Mouse (Mus musculus): ENCODE measurements around the gene Ppp1r3e. TPM values are rescaled to one million over a fixed set of nuclear protein-coding genes. Genes with fewer than 3 reads are reported as not detected.

Gene Ppp1r3e
- polyA plus RNA-seq, 1 experiment from 2014 or later, result 7.2 TPM

DNA sequence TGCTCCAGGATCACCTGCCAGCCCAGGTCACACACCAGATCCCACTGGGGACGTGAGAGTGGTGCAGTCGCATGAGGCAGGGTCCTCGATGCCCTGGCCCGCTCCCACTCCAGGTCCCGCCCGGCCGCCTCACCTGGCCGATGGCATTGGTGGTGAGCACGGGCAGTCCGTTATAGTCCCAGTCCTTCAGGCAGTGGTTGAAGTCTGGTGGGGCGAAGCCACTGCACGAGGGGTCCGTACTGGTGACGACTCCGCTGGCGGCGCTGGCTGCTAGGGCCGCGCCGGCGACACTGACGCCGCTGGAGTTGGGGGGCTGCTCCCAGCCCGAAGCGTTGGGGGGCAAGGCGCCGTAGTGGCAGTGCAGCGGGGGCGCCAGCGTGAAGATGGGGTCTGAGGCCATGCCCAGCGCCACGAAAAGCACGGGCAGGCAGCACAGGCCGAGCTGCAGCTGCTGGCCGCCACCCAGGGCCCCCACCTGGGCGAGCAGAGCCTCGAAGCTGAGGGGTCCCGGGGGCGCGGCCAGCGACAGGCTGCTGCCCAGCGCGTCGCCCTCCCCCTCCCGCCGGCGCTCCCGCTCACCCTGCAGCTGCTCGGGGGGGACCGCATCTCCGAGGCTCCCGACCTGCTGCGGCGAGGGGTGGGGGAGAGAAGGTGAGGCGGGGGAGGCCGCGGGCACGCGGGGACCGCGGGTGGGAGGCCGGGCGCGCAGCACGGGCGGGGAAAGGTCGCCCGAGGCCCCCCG is 34.9 kb upstream of the Ppp1r3e start:
- peak overlapping the region; percentile 93 for H3K27ac ChIP-seq (ENCODE audit: low read depth, low read length)
- H3K36me3 ChIP-seq (ENCODE audit: control insufficient read depth, insufficient read depth, low read length), result peaks cover 35% of the 10 kb centered on the region
- H3K4me1 ChIP-seq (ENCODE audit: control insufficient read depth, insufficient read depth, low read length), result peaks cover 20% of the 10 kb centered on the region; the same call in 1 of the 2 replicates
- H3K27me3 ChIP-seq (ENCODE audit: control insufficient read depth, insufficient read depth, low read length), result no peaks in the 10 kb centered on the region
- peak overlapping the region; percentile 88 for H3K4me3 ChIP-seq (ENCODE audit: low read depth, low read length)
- peak overlapping the region; percentile 96 for H3K4me2 ChIP-seq (ENCODE audit: low read depth, low read length)
- peak; percentile 70 for ATAC-seq (ENCODE audit: low read depth)
- 2% methylated on average over 62 of the region's 69 CpGs for WGBS
- H3K9ac ChIP-seq (replicated peaks; ENCODE audit: low read depth, low read length), result peak overlapping the region; percentile 97
- no peaks in the 10 kb centered on the region for H3K9me3 ChIP-seq (ENCODE audit: control insufficient read depth, low read length)

DNA sequence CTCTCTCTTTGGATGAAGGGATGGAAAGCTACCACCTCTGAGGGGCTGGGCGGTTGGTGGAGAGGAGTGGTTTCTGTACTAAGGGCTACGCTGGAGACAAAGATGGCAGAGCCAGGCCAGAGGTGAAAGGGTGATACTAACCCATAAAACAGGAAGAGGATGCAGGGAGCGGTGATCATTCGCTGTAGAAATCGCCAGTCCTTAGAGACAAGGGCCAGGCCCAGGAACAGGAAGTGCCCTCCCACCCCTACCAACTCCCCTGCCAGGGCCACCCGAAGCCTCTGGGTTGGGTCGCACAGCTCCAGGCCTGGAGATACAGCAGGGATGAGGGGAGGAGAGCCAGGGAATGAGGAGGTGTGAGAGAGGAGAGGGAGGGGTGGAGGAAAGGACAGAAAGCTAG is 31.3 kb upstream of the Ppp1r3e start:
- no peak overlapping the region for H3K4me2 ChIP-seq (ENCODE audit: low read depth, low read length)
- H3K4me1 ChIP-seq (ENCODE audit: control insufficient read depth, insufficient read depth, low read length), result peaks cover 18% of the 10 kb centered on the region; the same call in 1 of the 2 replicates
- no peak overlapping the region for H3K9ac ChIP-seq (replicated peaks; ENCODE audit: low read depth, low read length)
- H3K36me3 ChIP-seq (ENCODE audit: control insufficient read depth, insufficient read depth, low read length), result peaks cover 51% of the 10 kb centered on the region
- WGBS, result 83% methylated on average over 7 of the region's 7 CpGs
- no peak for ATAC-seq (ENCODE audit: low read depth)
- H3K4me3 ChIP-seq (ENCODE audit: low read depth, low read length), result no peak overlapping the region
- no peak overlapping the region for H3K27ac ChIP-seq (ENCODE audit: low read depth, low read length)
- no peaks in the 10 kb centered on the region for H3K27me3 ChIP-seq (ENCODE audit: control insufficient read depth, insufficient read depth, low read length)
- H3K9me3 ChIP-seq (ENCODE audit: control insufficient read depth, low read length), result no peaks in the 10 kb centered on the region

DNA sequence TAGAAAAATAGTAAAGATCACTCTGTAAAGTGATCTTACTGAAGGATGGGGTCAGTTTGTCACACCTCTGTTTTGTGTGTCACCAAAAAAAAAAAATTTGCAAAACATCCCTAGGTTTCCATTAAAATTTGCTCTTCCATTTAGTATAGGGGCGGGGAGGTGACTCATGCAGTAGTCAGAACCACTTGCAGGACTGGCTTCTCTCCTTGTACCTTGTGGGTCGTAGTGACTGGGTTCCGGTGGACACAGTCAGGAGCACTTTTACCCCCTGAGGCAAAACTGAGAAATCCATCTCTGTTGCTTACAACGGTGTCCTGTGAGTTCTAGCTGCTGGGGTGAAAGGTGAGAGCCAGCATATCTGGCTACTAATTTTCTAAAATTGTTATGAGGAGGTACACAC is 26.3 kb upstream of the Ppp1r3e start:
- WGBS, result 93% methylated on average over 4 of the region's 4 CpGs
- H3K4me1 ChIP-seq (ENCODE audit: control insufficient read depth, insufficient read depth, low read length), result no peaks in the 10 kb centered on the region
- H3K36me3 ChIP-seq (ENCODE audit: control insufficient read depth, insufficient read depth, low read length), result peaks cover 36% of the 10 kb centered on the region

DNA sequence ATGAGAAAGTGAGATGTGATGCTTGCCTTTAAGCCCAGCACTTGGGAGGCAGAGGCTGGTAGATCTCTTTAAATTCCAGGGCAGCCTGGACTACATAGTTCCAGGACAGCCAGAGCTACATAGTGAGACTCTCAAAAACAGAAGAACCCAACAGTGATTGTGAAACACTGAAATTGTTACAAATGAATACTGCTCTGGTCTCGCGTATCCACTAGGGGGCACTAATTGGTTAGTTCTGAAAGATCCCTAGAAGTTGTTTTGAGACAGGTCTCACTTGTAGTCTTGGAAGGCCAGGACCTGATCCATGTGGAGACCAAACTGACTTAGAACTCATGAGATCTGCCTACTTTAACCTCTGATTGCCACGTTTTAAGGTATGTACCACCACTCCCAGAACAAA is 23.0 kb upstream of the Ppp1r3e start:
- 0 out of 2 replicates have a peak, but pooled peaks cover 6% of the 10 kb centered on the region for H3K4me1 ChIP-seq (ENCODE audit: control insufficient read depth, insufficient read depth, low read length)
- no peaks in the 10 kb centered on the region for H3K27me3 ChIP-seq (ENCODE audit: control insufficient read depth, insufficient read depth, low read length)
- no peak overlapping the region for H3K4me3 ChIP-seq (ENCODE audit: low read depth, low read length)
- no peaks in the 10 kb centered on the region for H3K9me3 ChIP-seq (ENCODE audit: control insufficient read depth, low read length)
- WGBS, result 0% methylated on average over 3 of the region's 3 CpGs
- peak; percentile 75 for ATAC-seq (ENCODE audit: low read depth)
- peaks cover 38% of the 10 kb centered on the region for H3K36me3 ChIP-seq (ENCODE audit: control insufficient read depth, insufficient read depth, low read length)
- H3K9ac ChIP-seq (replicated peaks; ENCODE audit: low read depth, low read length), result no peak overlapping the region
- no peak overlapping the region for H3K27ac ChIP-seq (ENCODE audit: low read depth, low read length)
- H3K4me2 ChIP-seq (ENCODE audit: low read depth, low read length), result no peak overlapping the region

More for the DNA sequence above, 26.3 kb upstream of the Ppp1r3e start:
- no peak overlapping the region for H3K9ac ChIP-seq (replicated peaks; ENCODE audit: low read depth, low read length)
- H3K27ac ChIP-seq (ENCODE audit: low read depth, low read length), result no peak overlapping the region
- no peaks in the 10 kb centered on the region for H3K9me3 ChIP-seq (ENCODE audit: control insufficient read depth, low read length)
- H3K27me3 ChIP-seq (ENCODE audit: control insufficient read depth, insufficient read depth, low read length), result no peaks in the 10 kb centered on the region
- H3K4me3 ChIP-seq (ENCODE audit: low read depth, low read length), result no peak overlapping the region
- ATAC-seq (ENCODE audit: low read depth), result no peak
- no peak overlapping the region for H3K4me2 ChIP-seq (ENCODE audit: low read depth, low read length)

DNA sequence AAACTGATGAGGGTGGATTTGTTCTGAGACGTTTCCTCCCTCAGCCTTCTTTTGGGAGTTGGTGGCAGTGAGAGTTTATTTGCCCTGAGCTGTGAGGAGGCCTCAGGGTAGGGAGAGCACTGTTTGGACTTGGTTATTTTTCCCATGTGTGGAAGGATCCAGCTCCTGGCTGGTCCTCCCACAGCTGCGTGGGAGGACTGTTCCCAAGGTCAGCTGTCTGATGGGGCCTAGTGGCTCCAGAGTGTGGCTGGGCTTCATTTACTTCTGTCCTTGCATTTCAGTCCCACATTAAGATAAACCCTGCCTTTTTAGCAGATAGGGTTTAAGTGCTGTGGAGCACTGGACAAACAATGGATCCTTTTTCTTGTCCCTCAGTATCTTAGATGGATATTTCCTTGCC is 20.1 kb upstream of the Ppp1r3e start:
- H3K9ac ChIP-seq (replicated peaks; ENCODE audit: low read depth, low read length), result no peak overlapping the region; the same call in 1 of the 2 replicates
- WGBS, result 71% methylated on average over 2 of the region's 2 CpGs
- H3K27me3 ChIP-seq (ENCODE audit: control insufficient read depth, insufficient read depth, low read length), result no peaks in the 10 kb centered on the region
- no peak overlapping the region for H3K4me2 ChIP-seq (ENCODE audit: low read depth, low read length)
- H3K4me3 ChIP-seq (ENCODE audit: low read depth, low read length), result no peak overlapping the region
- peaks cover 31% of the 10 kb centered on the region for H3K36me3 ChIP-seq (ENCODE audit: control insufficient read depth, insufficient read depth, low read length)
- no peak overlapping the region for H3K27ac ChIP-seq (ENCODE audit: low read depth, low read length)
- ATAC-seq (ENCODE audit: low read depth), result no peak
- 0 out of 2 replicates have a peak, but pooled peaks cover 9% of the 10 kb centered on the region for H3K4me1 ChIP-seq (ENCODE audit: control insufficient read depth, insufficient read depth, low read length)
- H3K9me3 ChIP-seq (ENCODE audit: control insufficient read depth, low read length), result no peaks in the 10 kb centered on the region

DNA sequence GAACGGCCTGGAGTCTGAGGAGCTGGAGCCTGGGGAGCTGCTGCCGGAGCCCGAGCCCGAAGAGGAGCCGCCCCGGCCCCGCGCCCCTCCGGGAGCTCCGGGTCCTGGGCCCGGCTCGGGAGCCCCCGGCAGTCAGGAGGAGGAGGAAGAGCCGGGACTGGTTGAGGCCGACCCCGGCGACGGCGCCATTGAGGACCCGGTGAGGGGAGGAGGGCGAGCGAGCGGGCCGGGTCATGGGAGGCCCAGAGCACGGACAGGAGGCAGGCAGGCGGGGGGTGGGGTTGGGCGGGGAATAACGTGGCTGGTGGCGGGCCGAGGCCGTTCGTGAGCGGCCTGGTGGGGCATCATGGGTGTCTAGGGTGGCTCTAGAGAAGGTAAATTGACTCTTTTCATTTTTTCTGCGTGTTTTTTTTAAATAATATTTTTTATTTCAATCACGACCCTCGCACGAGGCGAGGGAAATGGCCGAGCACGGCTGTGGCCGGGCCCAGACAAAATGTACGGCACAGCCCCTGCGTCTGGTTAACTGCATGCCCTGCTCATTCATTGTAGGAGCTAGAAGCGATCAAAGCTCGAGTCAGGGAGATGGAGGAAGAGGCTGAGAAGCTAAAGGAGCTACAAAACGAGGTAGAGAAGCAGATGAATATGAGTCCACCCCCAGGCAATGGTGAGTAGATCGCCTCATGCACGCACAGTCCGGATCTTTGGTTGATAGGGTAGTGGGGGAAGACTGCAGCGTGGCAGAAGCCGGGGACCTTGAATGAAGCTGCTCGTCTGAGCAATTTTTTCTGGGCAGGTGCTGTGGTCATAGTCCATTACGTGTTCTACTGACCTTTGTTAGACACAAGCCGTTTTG is 17.2 kb upstream of the Ppp1r3e start:
- H3K4me3 ChIP-seq (ENCODE audit: low read depth, low read length), result peak overlapping the region; percentile 97
- H3K27me3 ChIP-seq (ENCODE audit: control insufficient read depth, insufficient read depth, low read length), result no peaks in the 10 kb centered on the region
- H3K27ac ChIP-seq (ENCODE audit: low read depth, low read length), result peak overlapping the region; percentile 98
- H3K4me1 ChIP-seq (ENCODE audit: control insufficient read depth, insufficient read depth, low read length), result 0 out of 2 replicates have a peak, but pooled peaks cover 9% of the 10 kb centered on the region
- H3K4me2 ChIP-seq (ENCODE audit: low read depth, low read length), result peak overlapping the region; percentile 85
- H3K9ac ChIP-seq (replicated peaks; ENCODE audit: low read depth, low read length), result peak overlapping the region; percentile 99
- ATAC-seq (ENCODE audit: low read depth), result peak; percentile 52
- WGBS, result under 1% methylated on average over 51 of the region's 54 CpGs
- no peaks in the 10 kb centered on the region for H3K9me3 ChIP-seq (ENCODE audit: control insufficient read depth, low read length)
- peaks cover 31% of the 10 kb centered on the region for H3K36me3 ChIP-seq (ENCODE audit: control insufficient read depth, insufficient read depth, low read length)

DNA sequence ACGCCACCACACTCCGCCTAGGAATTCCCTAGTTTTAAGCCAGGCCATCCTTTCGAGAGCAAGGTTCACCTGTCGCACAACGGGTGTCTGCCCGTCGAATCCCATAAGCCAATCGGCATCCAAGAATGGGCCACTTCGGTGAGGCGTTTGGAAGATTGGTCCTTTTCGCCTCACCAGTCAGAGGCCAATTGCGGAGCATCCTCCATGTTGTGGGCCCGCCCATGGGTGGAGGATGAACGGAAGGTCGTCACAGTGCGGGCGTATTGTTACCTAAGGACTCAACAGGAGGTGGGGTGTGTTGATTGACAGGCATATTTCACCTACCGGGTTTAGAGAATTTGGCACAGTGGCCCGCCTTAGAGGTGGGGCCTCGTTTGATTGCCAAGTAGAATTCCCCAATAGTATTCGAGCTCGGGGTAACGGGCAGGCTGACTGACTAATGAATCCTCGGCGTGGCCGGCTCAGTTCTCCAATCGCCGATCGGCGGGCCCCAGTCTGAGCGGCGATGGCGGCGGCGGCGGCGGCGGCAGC is 16.4 kb upstream of the Ppp1r3e start:
- Histone ChIP-seq H3K36me3 (ENCODE audit: control insufficient read depth, insufficient read depth, low read length) (peaks cover 31% of the 10 kb centered on the region), H3K9ac (replicated peaks; ENCODE audit: low read depth, low read length) (peak overlapping the region; percentile 99), H3K27me3 (ENCODE audit: control insufficient read depth, insufficient read depth, low read length) (no peaks in the 10 kb centered on the region), H3K9me3 (ENCODE audit: control insufficient read depth, low read length) (no peaks in the 10 kb centered on the region), H3K4me1 (ENCODE audit: control insufficient read depth, insufficient read depth, low read length) (0 out of 2 replicates have a peak, but pooled peaks cover 9% of the 10 kb centered on the region), H3K27ac (ENCODE audit: low read depth, low read length) (peak overlapping the region; percentile 98), H3K4me2 (ENCODE audit: low read depth, low read length) (peak overlapping the region; percentile 43), H3K4me3 (ENCODE audit: low read depth, low read length) (peak overlapping the region; percentile 97)
- peak; percentile 98 for ATAC-seq (ENCODE audit: low read depth)
- under 1% methylated on average over 38 of the region's 38 CpGs for WGBS

DNA sequence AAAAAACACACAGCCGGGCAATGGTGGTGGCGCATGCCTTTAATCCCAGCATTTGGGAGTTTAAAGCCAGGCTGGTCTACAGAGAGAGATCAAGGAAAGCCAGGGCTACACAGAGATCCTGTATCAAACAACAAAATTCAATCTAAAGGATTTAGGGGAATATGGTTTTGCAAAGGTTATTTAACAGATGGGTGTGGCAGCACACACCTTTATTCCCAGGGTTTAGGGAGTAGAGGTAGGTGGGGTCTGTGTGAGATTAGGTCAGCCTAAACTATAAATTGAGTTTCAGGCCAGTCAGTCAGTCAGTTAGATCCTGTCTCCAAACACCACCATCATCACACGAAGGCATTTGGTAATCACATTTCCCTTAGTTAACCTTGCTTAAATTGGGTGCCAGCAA is 14.8 kb upstream of the Ppp1r3e start, which contains the start of gene Pabpn1:
TSS of gene Pabpn1 (plus strand) at position 301 of the 400 bp plus-strand sequence.
- H3K4me1 ChIP-seq (ENCODE audit: control insufficient read depth, insufficient read depth, low read length), result 0 out of 2 replicates have a peak, but pooled peaks cover 9% of the 10 kb centered on the region
- no peak for ATAC-seq (ENCODE audit: low read depth)
- peak within 1 kb of the TSS; percentile 97 for H3K4me3 ChIP-seq (ENCODE audit: low read depth, low read length)
- H3K27ac ChIP-seq (ENCODE audit: low read depth, low read length), result peak within 1 kb of the TSS; percentile 82
- H3K9ac ChIP-seq (replicated peaks; ENCODE audit: low read depth, low read length), result no peak within 1 kb of the TSS; the same call in 1 of the 2 replicates
- H3K4me2 ChIP-seq (ENCODE audit: low read depth, low read length), result peak within 1 kb of the TSS; percentile 43
- WGBS, result 96% methylated on average over 3 of the region's 3 CpGs
- H3K27me3 ChIP-seq (ENCODE audit: control insufficient read depth, insufficient read depth, low read length), result no peaks in the 10 kb centered on the region
- peaks cover 17% of the 10 kb centered on the region for H3K36me3 ChIP-seq (ENCODE audit: control insufficient read depth, insufficient read depth, low read length)
- no peaks in the 10 kb centered on the region for H3K9me3 ChIP-seq (ENCODE audit: control insufficient read depth, low read length)

All from neural tube, embryonic 14.5 days (tissue).